ENCODE assay signal across 13 mouse cellular contexts in the genomic region with DNA sequence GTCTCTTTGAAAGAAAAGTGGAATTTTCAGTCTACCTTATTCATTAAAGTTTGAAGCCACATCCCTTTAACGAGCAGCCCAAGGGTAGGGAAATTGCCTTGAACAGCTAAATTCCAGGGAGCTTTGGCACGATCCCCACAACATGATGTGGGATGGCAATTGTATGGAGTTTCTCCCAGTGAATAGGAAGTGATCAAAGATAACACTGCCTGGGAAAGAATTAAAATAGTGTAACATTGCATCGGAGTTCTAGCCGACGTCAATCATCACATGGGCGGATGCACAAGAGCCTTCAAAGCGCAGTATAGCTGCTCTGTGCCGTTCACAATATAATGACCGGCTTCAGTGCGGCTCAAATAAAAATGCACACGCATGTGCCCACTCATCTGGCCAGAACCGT.
DNase-seq lines count a peak whose midpoint lies in the region; ATAC-seq lines count a peak whose summit lies in the region.
"Had no signal": no experiment of that assay in that cellular context is flagged by ENCODE, and none has a peak within 500 bp of the region (broad histone marks: within the 10 kb centered on the region; RNA-seq: fewer than 3 reads in every experiment).

No protein-coding gene starts in this region.

- no peaks in the 10 kb centered on the region for H3K36me3 ChIP-seq in hindbrain, embryonic 12.5 days
- H3K36me3 ChIP-seq in hindbrain, embryonic 10.5 days, result no peaks in the 10 kb centered on the region
- no peaks in the 10 kb centered on the region for H3K36me3 ChIP-seq in embryonic facial prominence, embryonic 10.5 days (replicated peaks)
- no peaks in the 10 kb centered on the region for H3K36me3 ChIP-seq in forebrain, embryonic 16.5 days (ENCODE audit: control insufficient read depth, insufficient read depth)
- H3K36me3 ChIP-seq in midbrain, embryonic 12.5 days, result no peaks in the 10 kb centered on the region

- no peaks in the 10 kb centered on the region for H3K9me3 ChIP-seq in hindbrain, embryonic 12.5 days (replicated peaks)
- H3K9me3 ChIP-seq in hindbrain, embryonic 10.5 days, result 0 out of 2 replicates have a peak, but pooled peaks cover 3% of the 10 kb centered on the region
- no peaks in the 10 kb centered on the region for H3K9me3 ChIP-seq in embryonic facial prominence, embryonic 10.5 days
- no peaks in the 10 kb centered on the region for H3K9me3 ChIP-seq in forebrain, embryonic 16.5 days (ENCODE audit: control insufficient read depth, low read length)
- H3K9me3 ChIP-seq in midbrain, embryonic 12.5 days, result no peaks in the 10 kb centered on the region

- peaks cover 27% of the 10 kb centered on the region for H3K4me1 ChIP-seq in hindbrain, embryonic 12.5 days
- H3K4me1 ChIP-seq in hindbrain, embryonic 10.5 days (replicated peaks), result peaks cover 48% of the 10 kb centered on the region
- peaks cover 46% of the 10 kb centered on the region for H3K4me1 ChIP-seq in embryonic facial prominence, embryonic 10.5 days
- H3K4me1 ChIP-seq in forebrain, embryonic 16.5 days (replicated peaks; ENCODE audit: control insufficient read depth, insufficient read depth, low read length), result peaks cover 24% of the 10 kb centered on the region
- H3K4me1 ChIP-seq in midbrain, embryonic 12.5 days, result peaks cover 49% of the 10 kb centered on the region

- ATAC-seq in hindbrain, embryonic 12.5 days (ENCODE audit: low FRiP score), result no peak
- ATAC-seq in forebrain, embryonic 16.5 days, result peak; percentile 87
- peak; percentile 52; the same call in 1 of the 2 replicates for ATAC-seq in midbrain, embryonic 12.5 days (ENCODE audit: low FRiP score, low read depth)
- ATAC-seq in activated CD4-positive, CD25-positive, alpha-beta regulatory T cell, adult 4 months, result no peak
- ATAC-seq: lung, postnatal 0 days had no signal

- no peaks in the 10 kb centered on the region for H3K27me3 ChIP-seq in hindbrain, embryonic 12.5 days
- H3K27me3 ChIP-seq in hindbrain, embryonic 10.5 days (ENCODE audit: insufficient read depth, poor library complexity, severe bottlenecking), result peaks cover 3% of the 10 kb centered on the region
- H3K27me3 ChIP-seq in embryonic facial prominence, embryonic 10.5 days (replicated peaks; ENCODE audit: low read depth, poor library complexity, severe bottlenecking), result no peaks in the 10 kb centered on the region
- no peaks in the 10 kb centered on the region for H3K27me3 ChIP-seq in forebrain, embryonic 16.5 days (replicated peaks; ENCODE audit: control insufficient read depth, insufficient read depth, low read length)
- H3K27me3 ChIP-seq in midbrain, embryonic 12.5 days, result peaks cover 19% of the 10 kb centered on the region; the same call in 1 of the 2 replicates

- WGBS in hindbrain, embryonic 12.5 days, result 33% methylated on average over 12 of the region's 12 CpGs
- 52% methylated on average over 12 of the region's 12 CpGs for WGBS in hindbrain, embryonic 10.5 days
- WGBS in embryonic facial prominence, embryonic 10.5 days, result 56% methylated on average over 12 of the region's 12 CpGs
- WGBS in forebrain, embryonic 16.5 days, result 6% methylated on average over 12 of the region's 12 CpGs
- WGBS in midbrain, embryonic 12.5 days, result 23% methylated on average over 12 of the region's 12 CpGs

- 0 out of 2 replicates have a peak overlapping the region, but pooled peaks have one; percentile 7 for H3K4me2 ChIP-seq in hindbrain, embryonic 12.5 days (replicated peaks)
- H3K4me2 ChIP-seq in forebrain, embryonic 16.5 days (ENCODE audit: low read length), result peak overlapping the region; percentile 49
- H3K4me2 ChIP-seq in midbrain, embryonic 12.5 days (replicated peaks), result peak overlapping the region; percentile 35

- no peak overlapping the region for H3K9ac ChIP-seq in hindbrain, embryonic 12.5 days
- H3K9ac ChIP-seq in forebrain, embryonic 16.5 days (replicated peaks; ENCODE audit: low read depth, low read length), result peak overlapping the region; percentile 30
- no peak overlapping the region; the same call in 1 of the 2 replicates for H3K9ac ChIP-seq in midbrain, embryonic 12.5 days (replicated peaks)

- H3K27ac ChIP-seq in hindbrain, embryonic 12.5 days, result no peak overlapping the region
- no peak overlapping the region; the same call in 1 of the 2 replicates for H3K27ac ChIP-seq in hindbrain, embryonic 10.5 days
- peak overlapping the region; percentile 4; the same call in 1 of the 2 replicates for H3K27ac ChIP-seq in embryonic facial prominence, embryonic 10.5 days (replicated peaks)
- peak overlapping the region; percentile 69 for H3K27ac ChIP-seq in forebrain, embryonic 16.5 days (ENCODE audit: low read length)
- 0 out of 2 replicates have a peak overlapping the region, but pooled peaks have one; percentile 16 for H3K27ac ChIP-seq in midbrain, embryonic 12.5 days (replicated peaks)

- no peak for DNase-seq in hindbrain, embryonic 10.5 days (ENCODE audit: low spot score)
- DNase-seq in embryonic facial prominence, embryonic 10.5 days (ENCODE audit: low spot score), result no peak
- no peak for DNase-seq in adrenal gland, postnatal 4 days (ENCODE audit: low spot score in 2 of 2)
- DNase-seq in layer of hippocampus, adult 9-11 months, result no peak
- DNase-seq: adrenal gland, adult 8-10 months; cerebellum, adult 11 months; gastrocnemius, postnatal 10 days; thymus, adult 2 months had no signal

- H3K4me3 ChIP-seq in hindbrain, embryonic 12.5 days, result no peak overlapping the region
- H3K4me3 ChIP-seq in hindbrain, embryonic 10.5 days, result no peak overlapping the region
- no peak overlapping the region for H3K4me3 ChIP-seq in embryonic facial prominence, embryonic 10.5 days
- peak overlapping the region; percentile 20 for H3K4me3 ChIP-seq in forebrain, embryonic 16.5 days (replicated peaks; ENCODE audit: low read length)
- H3K4me3 ChIP-seq in midbrain, embryonic 12.5 days, result 0 out of 2 replicates have a peak overlapping the region, but pooled peaks have one; percentile 1

Comparison
In these comparisons a context has a peak if more than half of its experiments do, and no peak if none do; other contexts are left out.
1. ATAC-seq: peak in forebrain, embryonic 16.5 days (single experiment) and midbrain, embryonic 12.5 days (single experiment); none in hindbrain, embryonic 12.5 days (single experiment) and activated CD4-positive, CD25-positive, alpha-beta regulatory T cell, adult 4 months (single experiment).
2. H3K27ac ChIP-seq: peak in embryonic facial prominence, embryonic 10.5 days (single experiment), forebrain, embryonic 16.5 days (single experiment) and midbrain, embryonic 12.5 days (single experiment); none in hindbrain, embryonic 12.5 days (single experiment) and hindbrain, embryonic 10.5 days (single experiment).
3. H3K4me3 ChIP-seq: peak in forebrain, embryonic 16.5 days (single experiment) and midbrain, embryonic 12.5 days (single experiment); none in hindbrain, embryonic 12.5 days (single experiment), hindbrain, embryonic 10.5 days (single experiment) and embryonic facial prominence, embryonic 10.5 days (single experiment).
4. Peak in every context shown above with its lines, with median percentiles within 50 percentile points of each other: H3K4me2 ChIP-seq.